21 mouse cellular contexts compared by ENCODE assay signal in the genomic region with DNA sequence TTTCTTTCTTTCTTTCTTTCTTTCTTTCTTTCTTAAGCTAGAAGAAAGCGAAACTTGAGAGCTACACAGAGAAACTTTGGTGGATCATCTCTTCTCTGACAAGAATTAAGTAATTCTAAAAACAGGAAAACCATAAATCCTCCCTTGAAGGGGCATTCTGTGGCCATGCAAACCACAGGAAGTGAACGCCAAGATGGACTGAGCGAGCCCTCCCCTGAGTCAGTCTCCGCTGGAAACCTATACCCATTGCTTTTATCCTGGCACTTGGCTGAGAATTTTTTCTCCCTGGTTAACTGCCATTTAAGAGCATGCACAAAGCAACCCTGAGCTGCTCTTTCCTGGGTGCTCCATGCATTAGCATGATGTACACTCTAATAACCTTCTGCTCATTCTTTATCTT. TPM values are rescaled to one million over a fixed set of nuclear protein-coding genes. Genes with fewer than 3 reads are reported as not detected.
DNase-seq lines count a peak whose midpoint lies in the region; ATAC-seq and TF ChIP-seq lines count a peak whose summit lies in the region.
"Had no signal": no experiment of that assay in that cellular context is flagged by ENCODE, and none has a peak within 500 bp of the region (broad histone marks: within the 10 kb centered on the region; RNA-seq: fewer than 3 reads in every experiment).

No protein-coding gene starts in this region.

- H3K4me1 ChIP-seq in midbrain, embryonic 11.5 days (ENCODE audit: control insufficient read depth, insufficient read depth, low read length) = no peaks in the 10 kb centered on the region
- H3K4me1 ChIP-seq in midbrain, postnatal 0 days (ENCODE audit: insufficient read depth, low read length) = no peaks in the 10 kb centered on the region
- H3K4me1 ChIP-seq in bone marrow macrophage, adult 2 months (ENCODE audit: control insufficient read depth, insufficient read depth, low read length) = peaks cover 72% of the 10 kb centered on the region
- no peaks in the 10 kb centered on the region for H3K4me1 ChIP-seq in heart, embryonic 10.5 days
- no peaks in the 10 kb centered on the region for H3K4me1 ChIP-seq in forebrain, postnatal 0 days (ENCODE audit: insufficient read depth)
- H3K4me1 ChIP-seq: forebrain, embryonic 13.5 days; hindbrain, embryonic 13.5 days; intestine, embryonic 15.5 days had no signal

- TF ChIP-seq POLR2A in bone marrow macrophage, adult 2 months (IDR thresholded peaks at IDR 0.05; ENCODE audit: borderline replicate concordance, low read depth, low read length) = no peak

- H3K36me3 ChIP-seq in midbrain, embryonic 11.5 days (ENCODE audit: control insufficient read depth, insufficient read depth, low read length) = no peaks in the 10 kb centered on the region
- H3K36me3 ChIP-seq in midbrain, postnatal 0 days (ENCODE audit: insufficient read depth, low read length) = no peaks in the 10 kb centered on the region
- H3K36me3 ChIP-seq in heart, embryonic 10.5 days = no peaks in the 10 kb centered on the region
- no peaks in the 10 kb centered on the region for H3K36me3 ChIP-seq in forebrain, postnatal 0 days (ENCODE audit: insufficient read depth)
- H3K36me3 ChIP-seq: embryonic facial prominence, embryonic 10.5 days; hindbrain, embryonic 13.5 days; intestine, embryonic 15.5 days had no signal

- DNase-seq in midbrain, embryonic 11.5 days (ENCODE audit: low spot score, missing footprints) = peak; percentile 8
- no peak for DNase-seq in midbrain, postnatal 0 days (ENCODE audit: low spot score)
- peak; percentile 57 for DNase-seq in induced T-regulatory cell, adult 2 months (ENCODE audit: low read depth)
- DNase-seq in lung, adult 18-20 months = no peak
- no peak for DNase-seq in heart, embryonic 10.5 days (ENCODE audit: low spot score)
- DNase-seq in forebrain, postnatal 0 days = no peak
- DNase-seq: adrenal gland, postnatal 14 days; B cell, adult 2 months; cerebellum, adult 18-20 months; cerebellum, adult 9-11 months; cerebellum, postnatal 36 days; heart, postnatal 10 days; heart, postnatal 4 days had no signal

- no peaks in the 10 kb centered on the region for H3K27me3 ChIP-seq in midbrain, embryonic 11.5 days (ENCODE audit: control insufficient read depth, insufficient read depth, low read length)
- H3K27me3 ChIP-seq in midbrain, postnatal 0 days (ENCODE audit: insufficient read depth, low read length) = no peaks in the 10 kb centered on the region
- peaks cover 4% of the 10 kb centered on the region; the same call in 1 of the 2 replicates for H3K27me3 ChIP-seq in heart, embryonic 10.5 days (ENCODE audit: insufficient read depth, poor library complexity, severe bottlenecking)
- no peaks in the 10 kb centered on the region for H3K27me3 ChIP-seq in forebrain, postnatal 0 days (ENCODE audit: insufficient read depth, low read length)
- H3K27me3 ChIP-seq: forebrain, embryonic 13.5 days; hindbrain, embryonic 13.5 days; intestine, embryonic 15.5 days; Patski had no signal

- ATAC-seq in midbrain, embryonic 11.5 days (ENCODE audit: low FRiP score) = no peak
- no peak for ATAC-seq in midbrain, postnatal 0 days (ENCODE audit: low FRiP score)
- ATAC-seq in forebrain, postnatal 0 days = no peak
- ATAC-seq: activated CD4-positive, CD25-positive, alpha-beta regulatory T cell, adult 4 months; forebrain, embryonic 13.5 days; hindbrain, postnatal 0 days; intestine, embryonic 15.5 days; Patski had no signal

- WGBS in midbrain, embryonic 11.5 days = 87% methylated on average over 4 of the region's 4 CpGs
- 86% methylated on average over 4 of the region's 4 CpGs for WGBS in midbrain, postnatal 0 days
- 87% methylated on average over 4 of the region's 4 CpGs for WGBS in heart, embryonic 10.5 days
- WGBS in forebrain, postnatal 0 days = 92% methylated on average over 4 of the region's 4 CpGs

- H3K4me2 ChIP-seq in midbrain, embryonic 11.5 days = no peak overlapping the region
- no peak overlapping the region for H3K4me2 ChIP-seq in midbrain, postnatal 0 days (ENCODE audit: low read depth, low read length, poor library complexity, severe bottlenecking)
- no peak overlapping the region for H3K4me2 ChIP-seq in forebrain, postnatal 0 days (ENCODE audit: low read depth)
- H3K4me2 ChIP-seq: forebrain, embryonic 13.5 days; hindbrain, embryonic 13.5 days; intestine, embryonic 15.5 days had no signal

- H3K9ac ChIP-seq in midbrain, embryonic 11.5 days (ENCODE audit: low read length) = no peak overlapping the region
- H3K9ac ChIP-seq in midbrain, postnatal 0 days (replicated peaks; ENCODE audit: low read length, poor library complexity, severe bottlenecking) = no peak overlapping the region
- H3K9ac ChIP-seq in forebrain, postnatal 0 days = no peak overlapping the region
- H3K9ac ChIP-seq: forebrain, embryonic 13.5 days; hindbrain, embryonic 13.5 days; intestine, embryonic 15.5 days had no signal

- H3K9me3 ChIP-seq in midbrain, embryonic 11.5 days (ENCODE audit: control insufficient read depth, low read length) = no peaks in the 10 kb centered on the region
- no peaks in the 10 kb centered on the region for H3K9me3 ChIP-seq in midbrain, postnatal 0 days (ENCODE audit: low read length)
- no peaks in the 10 kb centered on the region for H3K9me3 ChIP-seq in heart, embryonic 10.5 days
- H3K9me3 ChIP-seq in forebrain, postnatal 0 days (ENCODE audit: low read length) = no peaks in the 10 kb centered on the region
- H3K9me3 ChIP-seq: embryonic facial prominence, embryonic 10.5 days; forebrain, embryonic 13.5 days; hindbrain, embryonic 13.5 days; intestine, embryonic 15.5 days had no signal

- TF ChIP-seq CTCF in midbrain, postnatal 0 days (IDR thresholded peaks at IDR 0.05) = no peak
- TF ChIP-seq CTCF in bone marrow macrophage, adult 2 months (IDR thresholded peaks at IDR 0.05; ENCODE audit: low read depth, low read length) = no peak
- TF ChIP-seq CTCF in forebrain, postnatal 0 days (IDR thresholded peaks at IDR 0.05; ENCODE audit: low read depth) = no peak

- H3K27ac ChIP-seq in midbrain, embryonic 11.5 days (ENCODE audit: low read depth, low read length) = no peak overlapping the region
- no peak overlapping the region for H3K27ac ChIP-seq in midbrain, postnatal 0 days (ENCODE audit: low read depth, low read length)
- H3K27ac ChIP-seq in bone marrow macrophage, adult 2 months (ENCODE audit: insufficient read depth, low read depth, low read length) = peak overlapping the region; percentile 42
- no peak overlapping the region for H3K27ac ChIP-seq in heart, embryonic 10.5 days
- H3K27ac ChIP-seq in forebrain, postnatal 0 days (ENCODE audit: low read depth, low read length) = no peak overlapping the region
- H3K27ac ChIP-seq: embryonic facial prominence, embryonic 10.5 days; forebrain, embryonic 13.5 days; hindbrain, embryonic 13.5 days; hindbrain, postnatal 0 days; intestine, embryonic 15.5 days had no signal

- H3K4me3 ChIP-seq in midbrain, embryonic 11.5 days (ENCODE audit: low read depth, low read length) = no peak overlapping the region
- H3K4me3 ChIP-seq in midbrain, postnatal 0 days (ENCODE audit: low read depth, low read length) = no peak overlapping the region
- no peak overlapping the region for H3K4me3 ChIP-seq in bone marrow macrophage, adult 2 months (ENCODE audit: insufficient read depth, low read length)
- no peak overlapping the region for H3K4me3 ChIP-seq in heart, embryonic 10.5 days
- no peak overlapping the region for H3K4me3 ChIP-seq in forebrain, postnatal 0 days (ENCODE audit: low read depth, low read length)
- H3K4me3 ChIP-seq: embryonic facial prominence, embryonic 10.5 days; forebrain, embryonic 13.5 days; hindbrain, embryonic 13.5 days; intestine, embryonic 15.5 days had no signal

RNA-seq across cellular contexts. Expression of gene Dock2, which starts 3.7 kb away (rescaled TPM):
- 0.79 and 0.94 TPM in 2 replicates for polyA plus RNA-seq in midbrain, embryonic 11.5 days (2014; fragmentation: Nextera tagmentation; extraction: Ambion mirVana)
- 1.6 and 1.7 TPM in 2 replicates for total RNA-seq in midbrain, postnatal 0 days (2014; rRNA removed)
- 0.48 and 0.57 TPM in 2 replicates for polyA plus RNA-seq in midbrain, postnatal 0 days (2015; fragmentation: Nextera tagmentation; extraction: Ambion mirVana)
- polyA plus RNA-seq in bone marrow macrophage, adult 2 months (2012; ENCODE audit: insufficient read depth, insufficient read length, missing spikeins) = 95.9 and 104 TPM in 2 replicates
- polyA plus RNA-seq in heart, embryonic 10.5 days (2016; fragmentation: Nextera tagmentation; extraction: Ambion mirVana) = 0.68 and 1.2 TPM in 2 replicates
- 1.3 and 2.3 TPM in 2 replicates for total RNA-seq in forebrain, postnatal 0 days (2014; rRNA removed)
- 0.23 and 0.63 TPM in 2 replicates for polyA plus RNA-seq in forebrain, postnatal 0 days (2015; fragmentation: Nextera tagmentation; extraction: Ambion mirVana)
- polyA plus RNA-seq: Patski had no signal

RNA-seq across cellular contexts. Expression of gene Spdl1, which starts 53.5 kb away (rescaled TPM):
- polyA plus RNA-seq in midbrain, embryonic 11.5 days (2014; fragmentation: Nextera tagmentation; extraction: Ambion mirVana) = 30.2 and 30.8 TPM in 2 replicates
- 0.93 and 1.7 TPM in 2 replicates for total RNA-seq in midbrain, postnatal 0 days (2014; rRNA removed)
- 0.77 and 1.1 TPM in 2 replicates for polyA plus RNA-seq in midbrain, postnatal 0 days (2015; fragmentation: Nextera tagmentation; extraction: Ambion mirVana)
- 11.4 and 15.7 TPM in 2 replicates for polyA plus RNA-seq in bone marrow macrophage, adult 2 months (2012; ENCODE audit: insufficient read depth, insufficient read length, missing spikeins)
- 19.6 and 26.2 TPM in 2 replicates for polyA plus RNA-seq in heart, embryonic 10.5 days (2016; fragmentation: Nextera tagmentation; extraction: Ambion mirVana)
- 2.0 and 3.7 TPM in 2 replicates for total RNA-seq in forebrain, postnatal 0 days (2014; rRNA removed)
- polyA plus RNA-seq in forebrain, postnatal 0 days (2015; fragmentation: Nextera tagmentation; extraction: Ambion mirVana) = 1.2 and 1.4 TPM in 2 replicates

Comparison
In these comparisons a context has a peak if more than half of its experiments do, and no peak if none do; other contexts are left out.
1. DNase-seq: peak in midbrain, embryonic 11.5 days (single experiment) and induced T-regulatory cell, adult 2 months (single experiment); none in midbrain, postnatal 0 days (single experiment), lung, adult 18-20 months (0 of 2), heart, embryonic 10.5 days (single experiment) and forebrain, postnatal 0 days (single experiment).
2. RNA of gene Dock2, which starts 3.7 kb away (polyA plus RNA-seq): 95.9 to 104 TPM in bone marrow macrophage, adult 2 months; 0.68 to 1.2 TPM in heart, embryonic 10.5 days, 0.79 to 0.94 TPM in midbrain, embryonic 11.5 days, 0.23 to 0.63 TPM in forebrain, postnatal 0 days and 0.48 to 0.57 TPM in midbrain, postnatal 0 days; every median in the first group is over 10 times any median in the second.